Mouse (Mus musculus): ENCODE data around the gene Chic1. TPM values are rescaled to one million over a fixed set of nuclear protein-coding genes. Genes with fewer than 3 reads are reported as not detected.

The Chic1 gene
- polyA plus RNA-seq, 1 experiment from 2014 or later = 5.5 TPM

GRCm38 (mm10) chrX:103393841-103394240 is 37.6 kb downstream of the Chic1 start:
- ATAC-seq (ENCODE audit: low FRiP score) = no peak
- Histone ChIP-seq H3K27me3 (ENCODE audit: control insufficient read depth, insufficient read depth, low read length) (peaks cover 36% of the 10 kb centered on the region), H3K4me1 (ENCODE audit: control insufficient read depth, insufficient read depth, low read length) (no peaks in the 10 kb centered on the region), H3K36me3 (ENCODE audit: control insufficient read depth, insufficient read depth, low read length) (no peaks in the 10 kb centered on the region), H3K27ac (ENCODE audit: low read depth, low read length) (no peak overlapping the region), H3K9ac (ENCODE audit: low read length) (no peak overlapping the region), H3K4me2 (no peak overlapping the region), H3K4me3 (ENCODE audit: low read depth, low read length) (no peak overlapping the region), H3K9me3 (ENCODE audit: control insufficient read depth, low read length) (no peaks in the 10 kb centered on the region)
- WGBS = 85% methylated on average over 1 of the region's 1 CpGs
- DNase-seq (ENCODE audit: low spot score, missing footprints) = no peak

- ATAC-seq (ENCODE audit: low FRiP score) (0 out of 2 replicates have a peak, but pooled peaks have one; percentile 30), DNase-seq (ENCODE audit: low spot score, missing footprints) (no peak)
- Histone ChIP-seq H3K36me3 (ENCODE audit: control insufficient read depth, insufficient read depth, low read length) (no peaks in the 10 kb centered on the region), H3K4me3 (ENCODE audit: low read depth, low read length) (no peak overlapping the region), H3K9me3 (ENCODE audit: control insufficient read depth, low read length) (no peaks in the 10 kb centered on the region), H3K9ac (ENCODE audit: low read length) (no peak overlapping the region), H3K4me2 (no peak overlapping the region), H3K27ac (ENCODE audit: low read depth, low read length) (no peak overlapping the region), H3K4me1 (ENCODE audit: control insufficient read depth, insufficient read depth, low read length) (no peaks in the 10 kb centered on the region), H3K27me3 (ENCODE audit: control insufficient read depth, insufficient read depth, low read length) (peaks cover 38% of the 10 kb centered on the region)
- 32% methylated on average over 13 of the region's 13 CpGs for WGBS
Measured at GRCm38 (mm10) chrX:103405021-103405420, 48.7 kb downstream of the Chic1 start.

GRCm38 (mm10) chrX:103414167-103414566 is 57.9 kb downstream of the Chic1 start, which contains the start of gene Tsx:
Tsx (plus strand) TSS chrX:103414467.
- Histone ChIP-seq H3K4me2 (no peak within 1 kb of the TSS), H3K27me3 (ENCODE audit: control insufficient read depth, insufficient read depth, low read length) (peaks cover 51% of the 10 kb centered on the region), H3K4me1 (ENCODE audit: control insufficient read depth, insufficient read depth, low read length) (no peaks in the 10 kb centered on the region), H3K9me3 (ENCODE audit: control insufficient read depth, low read length) (no peaks in the 10 kb centered on the region), H3K9ac (ENCODE audit: low read length) (no peak within 1 kb of the TSS), H3K36me3 (ENCODE audit: control insufficient read depth, insufficient read depth, low read length) (no peaks in the 10 kb centered on the region), H3K4me3 (ENCODE audit: low read depth, low read length) (no peak within 1 kb of the TSS), H3K27ac (ENCODE audit: low read depth, low read length) (no peak within 1 kb of the TSS)
- DNase-seq (ENCODE audit: low spot score, missing footprints) = no peak
- 92% methylated on average over 5 of the region's 5 CpGs for WGBS
- ATAC-seq (ENCODE audit: low FRiP score) = no peak

GRCm38 (mm10) chrX:103421710-103422109 is 65.4 kb downstream of the Chic1 start, which contains the start of gene Gm26992:
Gm26992 (plus strand) TSS chrX:103422010.
- Histone ChIP-seq H3K4me3 (ENCODE audit: low read depth, low read length) (no peak within 1 kb of the TSS), H3K36me3 (ENCODE audit: control insufficient read depth, insufficient read depth, low read length) (no peaks in the 10 kb centered on the region), H3K9me3 (ENCODE audit: control insufficient read depth, low read length) (no peaks in the 10 kb centered on the region), H3K4me2 (no peak within 1 kb of the TSS), H3K9ac (ENCODE audit: low read length) (no peak within 1 kb of the TSS), H3K27me3 (ENCODE audit: control insufficient read depth, insufficient read depth, low read length) (peaks cover 22% of the 10 kb centered on the region), H3K27ac (ENCODE audit: low read depth, low read length) (no peak within 1 kb of the TSS), H3K4me1 (ENCODE audit: control insufficient read depth, insufficient read depth, low read length) (no peaks in the 10 kb centered on the region)
- 91% methylated on average over 2 of the region's 2 CpGs for WGBS
- ATAC-seq (ENCODE audit: low FRiP score) = no peak
- DNase-seq (ENCODE audit: low spot score, missing footprints) = no peak

GRCm38 (mm10) chrX:103427677-103428076 is 71.4 kb downstream of the Chic1 start:
- 70% methylated on average over 7 of the region's 7 CpGs for WGBS
- peaks cover 7% of the 10 kb centered on the region for H3K27me3 ChIP-seq (ENCODE audit: control insufficient read depth, insufficient read depth, low read length)

GRCm38 (mm10) chrX:103432293-103432692 is 76.0 kb downstream of the Chic1 start:
- H3K27ac ChIP-seq (ENCODE audit: low read depth, low read length) = no peak overlapping the region
- WGBS = 72% methylated on average over 7 of the region's 7 CpGs

More at GRCm38 (mm10) chrX:103427677-103428076, 71.4 kb downstream of the Chic1 start:
- Histone ChIP-seq H3K4me1 (ENCODE audit: control insufficient read depth, insufficient read depth, low read length) (no peaks in the 10 kb centered on the region), H3K4me2 (no peak overlapping the region), H3K9ac (ENCODE audit: low read length) (no peak overlapping the region), H3K9me3 (ENCODE audit: control insufficient read depth, low read length) (no peaks in the 10 kb centered on the region), H3K27ac (ENCODE audit: low read depth, low read length) (no peak overlapping the region), H3K36me3 (ENCODE audit: control insufficient read depth, insufficient read depth, low read length) (no peaks in the 10 kb centered on the region), H3K4me3 (ENCODE audit: low read depth, low read length) (no peak overlapping the region)
- no peak for DNase-seq (ENCODE audit: low spot score, missing footprints)
- no peak for ATAC-seq (ENCODE audit: low FRiP score)

GRCm38 (mm10) chrX:103438023-103438422 is 81.7 kb downstream of the Chic1 start:
- Histone ChIP-seq H3K4me3 (ENCODE audit: low read depth, low read length) (no peak overlapping the region), H3K4me2 (no peak overlapping the region), H3K9me3 (ENCODE audit: control insufficient read depth, low read length) (no peaks in the 10 kb centered on the region), H3K9ac (ENCODE audit: low read length) (no peak overlapping the region), H3K27me3 (ENCODE audit: control insufficient read depth, insufficient read depth, low read length) (peaks cover 32% of the 10 kb centered on the region), H3K4me1 (ENCODE audit: control insufficient read depth, insufficient read depth, low read length) (no peaks in the 10 kb centered on the region), H3K36me3 (ENCODE audit: control insufficient read depth, insufficient read depth, low read length) (no peaks in the 10 kb centered on the region), H3K27ac (ENCODE audit: low read depth, low read length) (no peak overlapping the region)
- WGBS = 8% methylated on average over 9 of the region's 9 CpGs
- DNase-seq (ENCODE audit: low spot score, missing footprints) = no peak
- ATAC-seq (ENCODE audit: low FRiP score) = no peak

More at GRCm38 (mm10) chrX:103432293-103432692, 76.0 kb downstream of the Chic1 start:
- Histone ChIP-seq H3K9me3 (ENCODE audit: control insufficient read depth, low read length) (no peaks in the 10 kb centered on the region), H3K4me3 (ENCODE audit: low read depth, low read length) (no peak overlapping the region), H3K4me1 (ENCODE audit: control insufficient read depth, insufficient read depth, low read length) (no peaks in the 10 kb centered on the region), H3K36me3 (ENCODE audit: control insufficient read depth, insufficient read depth, low read length) (no peaks in the 10 kb centered on the region), H3K9ac (ENCODE audit: low read length) (no peak overlapping the region), H3K27me3 (ENCODE audit: control insufficient read depth, insufficient read depth, low read length) (peaks cover 18% of the 10 kb centered on the region), H3K4me2 (no peak overlapping the region)
- no peak for DNase-seq (ENCODE audit: low spot score, missing footprints)
- no peak for ATAC-seq (ENCODE audit: low FRiP score)

- peaks cover 29% of the 10 kb centered on the region for H3K27me3 ChIP-seq (ENCODE audit: control insufficient read depth, insufficient read depth, low read length)
Measured at GRCm38 (mm10) chrX:103440803-103441202, 84.5 kb downstream of the Chic1 start.

GRCm38 (mm10) chrX:103443755-103444154 is 87.5 kb downstream of the Chic1 start:
- Histone ChIP-seq H3K9ac (ENCODE audit: low read length) (no peak overlapping the region), H3K4me2 (no peak overlapping the region), H3K4me3 (ENCODE audit: low read depth, low read length) (no peak overlapping the region), H3K27ac (ENCODE audit: low read depth, low read length) (no peak overlapping the region), H3K36me3 (ENCODE audit: control insufficient read depth, insufficient read depth, low read length) (no peaks in the 10 kb centered on the region), H3K4me1 (ENCODE audit: control insufficient read depth, insufficient read depth, low read length) (no peaks in the 10 kb centered on the region), H3K27me3 (ENCODE audit: control insufficient read depth, insufficient read depth, low read length) (peaks cover 29% of the 10 kb centered on the region), H3K9me3 (ENCODE audit: control insufficient read depth, low read length) (no peaks in the 10 kb centered on the region)
- ATAC-seq (ENCODE audit: low FRiP score) = no peak
- 38% methylated on average over 7 of the region's 7 CpGs for WGBS
- peak; percentile 90 for DNase-seq (ENCODE audit: low spot score, missing footprints)

More at GRCm38 (mm10) chrX:103440803-103441202, 84.5 kb downstream of the Chic1 start:
- 4% methylated on average over 1 of the region's 1 CpGs for WGBS
- no peak overlapping the region for H3K27ac ChIP-seq (ENCODE audit: low read depth, low read length)
- no peak for ATAC-seq (ENCODE audit: low FRiP score)
- DNase-seq (ENCODE audit: low spot score, missing footprints) = peak; percentile 89
- H3K36me3 ChIP-seq (ENCODE audit: control insufficient read depth, insufficient read depth, low read length) = no peaks in the 10 kb centered on the region
- H3K4me2 ChIP-seq = no peak overlapping the region
- H3K9me3 ChIP-seq (ENCODE audit: control insufficient read depth, low read length) = no peaks in the 10 kb centered on the region
- no peak overlapping the region for H3K4me3 ChIP-seq (ENCODE audit: low read depth, low read length)
- no peak overlapping the region for H3K9ac ChIP-seq (ENCODE audit: low read length)
- H3K4me1 ChIP-seq (ENCODE audit: control insufficient read depth, insufficient read depth, low read length) = no peaks in the 10 kb centered on the region

Measured in midbrain, embryonic 11.5 days (tissue).